9 mouse cellular contexts compared by ENCODE assay signal in the genomic region with DNA sequence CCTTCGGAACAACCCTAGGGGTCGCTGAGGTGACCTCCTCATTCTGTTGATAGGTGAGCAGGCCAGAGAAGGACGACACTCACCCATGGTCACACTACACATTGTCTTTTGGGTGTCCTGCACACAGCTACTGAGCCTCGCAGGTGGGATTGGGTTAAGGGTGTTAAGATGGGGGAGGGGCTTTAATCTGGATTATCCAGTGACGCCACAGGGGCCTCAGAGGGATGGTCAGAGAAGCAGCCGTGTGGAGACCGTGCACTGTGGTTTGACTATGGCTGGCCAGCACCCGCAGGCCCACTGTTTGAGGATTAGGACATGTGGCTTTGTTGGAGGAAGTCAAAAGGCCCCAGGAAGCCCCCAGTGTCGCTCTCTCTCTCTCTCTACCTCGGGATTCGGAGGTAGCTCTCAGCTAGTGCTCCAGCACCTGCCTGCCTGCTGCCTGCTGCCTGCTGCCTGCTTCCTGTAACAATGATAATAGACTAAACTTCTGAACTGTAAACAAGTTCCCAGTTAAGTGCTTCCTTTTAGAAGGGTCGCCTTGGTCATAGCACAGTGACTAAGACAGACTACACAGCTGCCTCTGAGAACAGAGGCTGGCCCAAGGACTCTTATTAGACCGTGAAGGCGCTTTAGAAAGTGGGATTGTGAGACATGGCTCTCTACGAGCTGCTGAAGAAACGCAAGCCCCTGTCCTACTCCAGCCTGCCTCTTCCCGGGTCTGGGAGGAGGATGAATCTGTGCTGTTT. TPM values are rescaled to one million over a fixed set of nuclear protein-coding genes. Genes with fewer than 3 reads are reported as not detected.
DNase-seq lines count a peak whose midpoint lies in the region; ATAC-seq and TF ChIP-seq lines count a peak whose summit lies in the region.
"Had no signal": no experiment of that assay in that cellular context is flagged by ENCODE, and none has a peak within 500 bp of the region (broad histone marks: within the 10 kb centered on the region; RNA-seq: fewer than 3 reads in every experiment).

No protein-coding gene starts in this region.

- no peaks in the 10 kb centered on the region for H3K36me3 ChIP-seq in hindbrain, embryonic 10.5 days
- H3K36me3 ChIP-seq in hindbrain, embryonic 12.5 days = no peaks in the 10 kb centered on the region
- peaks cover 43% of the 10 kb centered on the region for H3K36me3 ChIP-seq in liver, postnatal 0 days (replicated peaks; ENCODE audit: insufficient read depth, low read length)

- TF ChIP-seq POLR2A in cerebellum, adult 2 months (IDR thresholded peaks at IDR 0.05; ENCODE audit: borderline replicate concordance, insufficient read depth, low read length) = no peak

- 0 out of 2 replicates have a peak, but pooled peaks cover 4% of the 10 kb centered on the region for H3K27me3 ChIP-seq in hindbrain, embryonic 10.5 days (ENCODE audit: insufficient read depth, poor library complexity, severe bottlenecking)
- no peaks in the 10 kb centered on the region for H3K27me3 ChIP-seq in hindbrain, embryonic 12.5 days
- no peaks in the 10 kb centered on the region for H3K27me3 ChIP-seq in liver, postnatal 0 days (ENCODE audit: insufficient read depth, low read length)
- H3K27me3 ChIP-seq in cerebellum, adult 2 months (ENCODE audit: control insufficient read depth, insufficient read depth, low read length) = no peaks in the 10 kb centered on the region

- peaks cover 77% of the 10 kb centered on the region for H3K4me1 ChIP-seq in hindbrain, embryonic 10.5 days (replicated peaks)
- peaks cover 27% of the 10 kb centered on the region for H3K4me1 ChIP-seq in hindbrain, embryonic 12.5 days
- H3K4me1 ChIP-seq in liver, postnatal 0 days (ENCODE audit: insufficient read depth) = peaks cover 90% of the 10 kb centered on the region
- peaks cover 5% of the 10 kb centered on the region; the same call in 1 of the 2 replicates for H3K4me1 ChIP-seq in cerebellum, adult 2 months (ENCODE audit: control insufficient read depth, insufficient read depth, low read length)

- no peak overlapping the region for H3K4me3 ChIP-seq in hindbrain, embryonic 10.5 days
- no peak overlapping the region for H3K4me3 ChIP-seq in hindbrain, embryonic 12.5 days
- no peak overlapping the region for H3K4me3 ChIP-seq in liver, postnatal 0 days (ENCODE audit: low read depth, low read length)
- no peak overlapping the region for H3K4me3 ChIP-seq in cerebellum, adult 2 months (replicated peaks; ENCODE audit: insufficient read depth, low read depth, low read length)

- H3K9ac ChIP-seq in hindbrain, embryonic 12.5 days = no peak overlapping the region
- H3K9ac ChIP-seq in liver, postnatal 0 days (replicated peaks) = peak overlapping the region; percentile 31; the same call in 1 of the 2 replicates

- WGBS in hindbrain, embryonic 10.5 days = 40% methylated on average over 17 of the region's 17 CpGs
- WGBS in hindbrain, embryonic 12.5 days = 45% methylated on average over 17 of the region's 17 CpGs
- 39% methylated on average over 17 of the region's 17 CpGs for WGBS in liver, postnatal 0 days (ENCODE audit: insufficient replicate concordance)
- WGBS in cerebellum, adult 2 months = 59% methylated on average over 17 of the region's 17 CpGs

- no peak for ATAC-seq in hindbrain, embryonic 12.5 days (ENCODE audit: low FRiP score)
- ATAC-seq in liver, postnatal 0 days = peak; percentile 6; the same call in 1 of the 2 replicates
- no peak for ATAC-seq in monocyte, adult 5-6 weeks (replicated peaks; ENCODE audit: insufficient number of reproducible peaks, low FRiP score, low TSS enrichment, poor library complexity, severe bottlenecking)

- no peak overlapping the region for H3K4me2 ChIP-seq in hindbrain, embryonic 12.5 days (replicated peaks)
- H3K4me2 ChIP-seq in liver, postnatal 0 days (ENCODE audit: low read depth, low read length) = peak overlapping the region; percentile 29; the same call in 1 of the 2 replicates

- no peak for TF ChIP-seq CTCF in liver, postnatal 0 days (IDR thresholded peaks at IDR 0.05; ENCODE audit: low read depth)
- TF ChIP-seq CTCF in cerebellum, adult 2 months (IDR thresholded peaks at IDR 0.05; ENCODE audit: borderline replicate concordance, insufficient read depth, low read depth, low read length) = no peak

- peak overlapping the region; percentile 75 for H3K27ac ChIP-seq in hindbrain, embryonic 10.5 days
- H3K27ac ChIP-seq in hindbrain, embryonic 12.5 days = no peak overlapping the region
- peak overlapping the region; percentile 86 for H3K27ac ChIP-seq in liver, postnatal 0 days (ENCODE audit: low read depth)
- no peak overlapping the region for H3K27ac ChIP-seq in cerebellum, adult 2 months (ENCODE audit: insufficient read depth, low read length)

- H3K9me3 ChIP-seq in hindbrain, embryonic 10.5 days = no peaks in the 10 kb centered on the region
- no peaks in the 10 kb centered on the region for H3K9me3 ChIP-seq in hindbrain, embryonic 12.5 days (replicated peaks)
- no peaks in the 10 kb centered on the region for H3K9me3 ChIP-seq in liver, postnatal 0 days (ENCODE audit: low read length)

- DNase-seq in hindbrain, embryonic 10.5 days (ENCODE audit: low spot score) = no peak
- DNase-seq in spleen, postnatal 36 days (ENCODE audit: low spot score in 2 of 2) = peak; percentile 37 to 39
- no peak for DNase-seq in spleen, postnatal 4 days (ENCODE audit: low spot score in 2 of 2)
- DNase-seq in liver, postnatal 0 days = no peak
- DNase-seq in thymus, postnatal 4 days = peak; percentile 66
- DNase-seq in cerebellum, adult 2 months = no peak
- DNase-seq: right cerebral cortex, postnatal 4 days had no signal

- 0 out of 2 replicates have a peak, but pooled peaks have one; percentile 13 for TF ChIP-seq EP300 in liver, postnatal 0 days (IDR thresholded peaks at IDR 0.05; ENCODE audit: low read depth)

RNA-seq across cellular contexts. Expression of a gene that starts 14.1 kb away (rescaled TPM):
- polyA plus RNA-seq in hindbrain, embryonic 10.5 days (2016; fragmentation: Nextera tagmentation; extraction: Ambion mirVana) = 9.7 and 11.4 TPM in 2 replicates
- 7.8 and 10.4 TPM in 2 replicates for polyA plus RNA-seq in hindbrain, embryonic 12.5 days (2016; fragmentation: Nextera tagmentation; extraction: Ambion mirVana)
- 14.8 and 15.4 TPM in 2 replicates for polyA plus RNA-seq in liver, postnatal 0 days (2015; fragmentation: Nextera tagmentation; extraction: Ambion mirVana)
- 16.0 and 18.5 TPM in 2 replicates for polyA plus RNA-seq in cerebellum, adult 2 months (2012; rRNA removed)
- total RNA-seq in monocyte, adult 5-6 weeks (2017) = 32.2 to 42.1 TPM (median 33.3 TPM) in 3 replicates

RNA-seq across cellular contexts. Expression of a gene that starts 49.6 kb away (rescaled TPM):
- 3.7 and 4.1 TPM in 2 replicates for polyA plus RNA-seq in hindbrain, embryonic 10.5 days (2016; fragmentation: Nextera tagmentation; extraction: Ambion mirVana)
- 6.4 and 7.4 TPM in 2 replicates for polyA plus RNA-seq in hindbrain, embryonic 12.5 days (2016; fragmentation: Nextera tagmentation; extraction: Ambion mirVana)
- 1.5 and 1.7 TPM in 2 replicates for polyA plus RNA-seq in liver, postnatal 0 days (2015; fragmentation: Nextera tagmentation; extraction: Ambion mirVana)
- polyA plus RNA-seq in cerebellum, adult 2 months (2012; rRNA removed) = 30.1 and 36.3 TPM in 2 replicates
- 12.8 to 13.9 TPM (median 13.3 TPM) in 3 replicates for total RNA-seq in monocyte, adult 5-6 weeks (2017)

Comparison
In these comparisons a context has a peak if more than half of its experiments do, and no peak if none do; other contexts are left out.
1. DNase-seq: peak in spleen, postnatal 36 days (2 of 2) and thymus, postnatal 4 days (single experiment); none in hindbrain, embryonic 10.5 days (single experiment), spleen, postnatal 4 days (0 of 2), liver, postnatal 0 days (single experiment) and cerebellum, adult 2 months (0 of 2).
2. H3K27ac ChIP-seq: peak in hindbrain, embryonic 10.5 days (single experiment) and liver, postnatal 0 days (single experiment); none in hindbrain, embryonic 12.5 days (single experiment) and cerebellum, adult 2 months (single experiment).